Mouse (Mus musculus) splenic B cell, adult 2 months (primary cell): Measurements from ENCODE around the gene Cables2.

ENCODE experiments used
- DNase-seq: peaks from one replicate; pipeline ENCODE4 v3.0.0-alpha.2; 2011; ENCODE audit warnings: low read depth, low spot score
- H3K27me3 ChIP-seq: 2 replicates; pipeline ENCODE4 v1.6.1; 2012; ENCODE audit warnings: mild to moderate bottlenecking, low read length, moderate library complexity, mixed read lengths; ENCODE audit not compliant: control insufficient read depth, poor library complexity, insufficient read depth, severe bottlenecking
- H3K36me3 ChIP-seq: 2 replicates; pipeline ENCODE4 v1.6.1; 2012; ENCODE audit warnings: mild to moderate bottlenecking, low read length, moderate library complexity, mixed read lengths; ENCODE audit not compliant: control insufficient read depth, poor library complexity, insufficient read depth, severe bottlenecking

Gene Cables2

GRCm38 (mm10) chr2:180229129-180229528, 44.2 kb downstream of the Cables2 start:
- DNase-seq: no peak
- Histone ChIP-seq H3K27me3 (no peaks in the 10 kb centered on the region), H3K36me3 (no peaks in the 10 kb centered on the region)

DNA sequence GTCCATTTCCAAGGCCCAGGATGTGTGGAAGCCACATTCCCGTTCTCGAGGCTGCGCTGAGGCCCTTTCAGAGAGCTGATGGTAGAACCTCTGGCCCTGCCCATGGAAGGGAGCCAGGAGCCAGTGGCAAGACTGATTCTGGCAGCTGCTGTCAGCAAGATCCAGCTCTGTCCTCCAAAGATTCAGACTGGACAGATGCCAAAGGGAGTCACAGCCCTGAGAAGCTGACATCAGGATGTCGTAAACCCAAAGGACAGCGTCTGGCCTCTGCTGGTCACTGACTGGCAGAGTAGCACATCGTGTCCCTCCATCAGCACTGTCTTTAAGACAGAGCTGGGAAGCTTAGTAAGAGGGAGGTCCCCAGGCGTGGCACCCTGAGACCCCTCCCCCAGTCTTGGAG, 44.7 kb downstream of the Cables2 start:
- Histone ChIP-seq H3K27me3 (no peaks in the 10 kb centered on the region), H3K36me3 (no peaks in the 10 kb centered on the region)
- DNase-seq: no peak

GRCm38 (mm10) chr2:180228060-180228458, 45.2 kb downstream of the Cables2 start:
- no peak for DNase-seq
- H3K36me3 ChIP-seq: no peaks in the 10 kb centered on the region
- no peaks in the 10 kb centered on the region for H3K27me3 ChIP-seq

- Histone ChIP-seq H3K36me3 (no peaks in the 10 kb centered on the region), H3K27me3 (no peaks in the 10 kb centered on the region)
- DNase-seq: peak; percentile 60
Measured at GRCm38 (mm10) chr2:180227262-180228059, 45.8 kb downstream of the Cables2 start.

GRCm38 (mm10) chr2:180225762-180226378, 47.4 kb downstream of the Cables2 start, which contains the start of gene Lama5:
Gene Lama5 (minus strand): TSS chr2:180225859.
- no peaks in the 10 kb centered on the region for H3K36me3 ChIP-seq
- no peaks in the 10 kb centered on the region for H3K27me3 ChIP-seq
- peak; percentile 8 for DNase-seq

- Histone ChIP-seq H3K27me3 (no peaks in the 10 kb centered on the region), H3K36me3 (no peaks in the 10 kb centered on the region)
- DNase-seq: no peak
Measured at GRCm38 (mm10) chr2:180225044-180225761, 48.1 kb downstream of the Cables2 start.

GRCm38 (mm10) chr2:180224647-180225043, 48.7 kb downstream of the Cables2 start:
- no peak for DNase-seq
- Histone ChIP-seq H3K36me3 (no peaks in the 10 kb centered on the region), H3K27me3 (no peaks in the 10 kb centered on the region)

DNA sequence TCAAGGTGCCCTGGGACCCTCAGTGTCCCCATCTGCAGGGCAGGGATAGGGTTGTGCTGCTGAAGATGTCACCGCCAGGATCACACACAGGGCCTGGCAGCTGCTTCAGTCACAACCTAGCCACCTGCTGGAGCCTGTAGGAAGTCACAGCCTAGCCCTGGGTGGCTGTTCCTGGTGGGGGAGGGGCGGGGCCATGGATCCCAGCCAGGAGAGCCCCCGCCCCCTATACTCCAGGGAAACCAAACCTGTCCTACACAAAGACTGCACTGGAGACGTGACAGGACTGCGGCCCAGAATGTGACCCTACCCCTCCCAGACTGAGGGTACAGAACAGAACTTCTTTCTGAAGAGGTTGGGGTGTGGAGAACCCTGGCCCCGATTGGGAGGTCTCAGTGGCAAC, 51.0 kb downstream of the Cables2 start:
- no peaks in the 10 kb centered on the region for H3K27me3 ChIP-seq
- no peaks in the 10 kb centered on the region for H3K36me3 ChIP-seq
- DNase-seq: no peak

- Histone ChIP-seq H3K27me3 (no peaks in the 10 kb centered on the region), H3K36me3 (no peaks in the 10 kb centered on the region)
- DNase-seq: no peak
Measured at GRCm38 (mm10) chr2:180221051-180221450, 52.2 kb downstream of the Cables2 start.

GRCm38 (mm10) chr2:180220165-180220564, 53.1 kb downstream of the Cables2 start:
- Histone ChIP-seq H3K36me3 (no peaks in the 10 kb centered on the region), H3K27me3 (no peaks in the 10 kb centered on the region)
- no peak for DNase-seq

- H3K36me3 ChIP-seq: no peaks in the 10 kb centered on the region
- no peaks in the 10 kb centered on the region for H3K27me3 ChIP-seq
- no peak for DNase-seq
Measured at GRCm38 (mm10) chr2:180219145-180219943, 54.0 kb downstream of the Cables2 start.

DNA sequence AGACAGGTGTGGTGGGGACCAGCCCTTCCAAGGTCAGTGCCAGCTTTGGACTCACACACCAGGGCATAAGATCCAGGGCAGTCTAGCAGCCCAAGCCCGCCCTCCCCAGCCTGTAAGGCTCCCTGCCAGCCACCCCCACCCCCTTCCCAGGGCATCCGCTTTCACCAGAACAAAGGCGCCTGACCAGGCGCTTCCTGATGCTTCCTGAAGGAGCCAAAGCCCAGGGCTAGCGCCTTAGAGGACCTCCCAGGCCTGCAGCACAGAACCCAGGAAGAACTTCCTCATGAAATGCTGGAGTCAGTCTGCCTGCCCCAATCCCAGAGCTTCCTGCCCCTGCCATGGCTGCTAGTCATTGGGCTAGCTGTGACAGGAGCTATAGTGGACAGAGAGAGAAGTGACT, 54.6 kb downstream of the Cables2 start:
- DNase-seq: no peak
- no peaks in the 10 kb centered on the region for H3K36me3 ChIP-seq
- H3K27me3 ChIP-seq: no peaks in the 10 kb centered on the region

DNA sequence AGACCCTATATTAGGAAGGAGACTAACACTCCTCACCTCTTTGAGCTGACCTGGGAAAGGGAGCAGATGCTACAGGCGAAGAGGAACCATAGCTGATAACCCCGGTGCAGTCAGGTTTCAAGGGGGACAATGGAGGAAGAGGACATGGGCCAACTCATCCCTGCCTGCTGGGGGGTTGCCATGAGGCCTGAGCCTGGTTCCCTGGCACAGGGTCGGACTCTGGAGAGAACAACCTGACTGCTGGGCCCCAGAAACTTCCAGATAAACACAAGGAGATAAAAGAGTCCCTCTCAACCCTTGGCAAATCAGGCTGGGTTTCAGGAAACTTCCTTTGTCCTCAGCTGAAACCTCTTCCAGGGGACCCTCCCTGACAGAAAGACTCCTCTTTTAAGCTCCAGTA, 55.1 kb downstream of the Cables2 start:
- DNase-seq: no peak
- Histone ChIP-seq H3K27me3 (no peaks in the 10 kb centered on the region), H3K36me3 (no peaks in the 10 kb centered on the region)

DNA sequence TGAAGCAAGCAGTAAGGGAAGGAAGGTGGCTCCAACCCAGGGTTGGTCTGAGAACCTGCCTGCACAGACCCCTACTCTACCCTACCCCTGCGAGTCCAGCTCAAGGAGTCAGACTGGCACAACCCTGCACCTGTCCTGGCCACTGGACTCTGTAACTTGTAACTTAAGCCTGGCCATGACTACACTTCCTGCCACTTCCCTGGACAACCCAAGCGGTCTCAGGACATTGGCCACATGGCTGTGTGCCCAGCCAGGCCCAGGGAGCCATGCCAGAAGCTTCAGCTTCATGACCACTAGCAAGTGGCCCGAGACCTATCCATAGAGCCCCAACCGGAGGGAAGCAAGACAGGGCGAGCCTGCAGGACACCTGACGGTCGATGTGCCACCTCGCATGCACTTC, 55.7 kb downstream of the Cables2 start:
- Histone ChIP-seq H3K27me3 (no peaks in the 10 kb centered on the region), H3K36me3 (no peaks in the 10 kb centered on the region)
- DNase-seq: no peak
